Mouse (Mus musculus): ENCODE results near the gene Nsg1.

Nsg1 gene

DNA sequence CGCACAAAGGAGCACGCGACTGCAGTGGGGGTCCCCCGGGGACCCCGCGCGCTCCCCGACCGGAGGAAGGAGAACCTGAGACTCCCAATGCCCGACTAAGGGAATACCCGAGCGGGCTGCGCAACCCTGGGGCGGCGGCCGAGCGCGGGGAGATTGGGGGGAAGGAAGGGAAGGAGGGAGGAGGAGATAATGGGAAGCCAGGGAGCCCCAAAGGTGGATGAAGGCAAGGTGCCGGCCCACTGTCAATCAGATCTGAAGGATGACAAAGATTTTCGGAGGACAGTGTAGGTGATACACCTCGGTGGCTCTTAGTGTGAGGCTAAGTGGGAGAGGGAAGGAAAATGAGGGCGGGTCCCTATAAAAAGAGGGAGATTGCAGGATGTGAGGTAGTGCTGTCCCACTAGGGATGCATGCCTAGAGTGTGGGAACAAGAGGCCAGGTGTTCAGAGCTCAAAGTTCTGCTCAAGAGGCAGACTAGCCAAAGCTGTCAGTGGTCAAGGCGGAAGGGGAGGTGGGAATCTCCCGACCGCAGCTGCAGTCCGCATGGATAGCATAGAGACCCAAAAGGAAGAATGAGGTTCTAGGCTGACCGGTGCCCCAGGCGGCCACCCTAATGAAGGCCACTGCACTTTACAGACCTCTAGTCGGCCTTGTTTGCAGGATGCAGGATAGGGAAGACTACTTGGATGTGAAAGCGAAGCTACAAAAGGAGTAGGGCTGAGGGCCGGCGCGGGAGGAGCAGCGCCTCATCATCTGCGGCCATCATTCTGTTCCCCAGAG is at the start of gene Nsg1:
Nsg1 (minus strand) TSS at position 274 of the 780 bp plus-strand sequence.
- DNase-seq (ENCODE audit: low spot score in 2 of 2), result no peak

DNA sequence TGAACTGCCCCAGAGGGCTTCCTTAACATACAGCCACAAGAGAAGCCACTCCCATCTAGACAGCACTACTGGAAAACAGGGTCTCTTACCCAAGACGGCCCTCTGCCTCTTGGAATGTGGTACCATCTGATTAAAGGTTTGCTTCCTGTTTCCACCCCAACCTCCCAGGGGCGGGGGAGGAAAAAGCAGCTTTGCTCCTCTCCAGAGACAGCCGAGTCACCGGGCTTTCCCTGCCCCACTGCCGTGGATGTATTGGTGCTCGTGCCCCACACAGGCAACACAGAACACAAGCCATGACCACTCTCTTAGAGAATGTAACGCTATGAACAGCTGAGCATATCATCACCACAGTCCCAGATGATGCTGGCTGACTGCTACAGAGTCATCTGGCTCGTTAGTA is 49.3 kb upstream of the Nsg1 start:
- no peak for DNase-seq (ENCODE audit: low spot score in 2 of 2)

DNA sequence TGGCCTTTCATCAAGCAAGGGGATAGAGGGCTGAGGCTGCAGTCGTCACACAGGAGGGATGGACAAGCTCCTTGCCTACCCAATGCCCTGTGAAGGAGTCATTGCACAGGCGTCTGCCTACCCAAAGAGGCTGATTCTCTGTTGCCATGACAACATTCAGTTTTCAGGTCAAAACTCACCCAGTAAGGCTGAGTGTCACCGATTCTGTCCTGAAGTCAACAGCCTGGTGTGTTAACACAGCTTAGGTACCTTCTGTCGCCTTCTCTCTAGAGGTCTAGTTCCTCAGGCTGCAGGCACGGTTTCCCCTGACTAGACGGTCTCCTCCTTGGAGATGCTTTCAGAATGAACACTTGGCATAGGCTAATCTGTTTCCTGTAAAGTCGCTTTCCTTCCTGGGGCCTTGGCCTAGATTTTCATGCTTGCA is 45.6 kb upstream of the Nsg1 start:
- DNase-seq (ENCODE audit: low spot score in 2 of 2), result no peak

DNA sequence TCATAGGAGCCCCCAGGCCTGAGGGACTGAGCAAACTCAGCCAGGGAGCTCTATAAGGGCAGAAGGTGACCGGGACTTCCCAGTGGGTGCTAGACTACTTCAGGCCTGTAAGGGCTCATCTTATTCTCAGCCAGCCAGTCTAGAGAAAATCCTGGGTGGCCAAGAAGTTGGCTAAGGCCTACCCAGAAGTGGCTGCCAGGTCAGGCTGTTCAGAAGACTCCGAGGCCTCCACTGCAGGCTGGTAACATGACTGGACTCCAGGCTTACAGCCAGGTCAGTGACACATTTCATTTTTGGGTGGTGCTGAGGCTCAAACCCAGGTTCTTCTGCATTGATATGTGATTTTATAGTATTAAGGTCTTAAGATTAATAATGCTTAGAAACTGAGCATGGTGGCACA is 40.0 kb upstream of the Nsg1 start:
- DNase-seq (ENCODE audit: low spot score in 2 of 2), result no peak

DNA sequence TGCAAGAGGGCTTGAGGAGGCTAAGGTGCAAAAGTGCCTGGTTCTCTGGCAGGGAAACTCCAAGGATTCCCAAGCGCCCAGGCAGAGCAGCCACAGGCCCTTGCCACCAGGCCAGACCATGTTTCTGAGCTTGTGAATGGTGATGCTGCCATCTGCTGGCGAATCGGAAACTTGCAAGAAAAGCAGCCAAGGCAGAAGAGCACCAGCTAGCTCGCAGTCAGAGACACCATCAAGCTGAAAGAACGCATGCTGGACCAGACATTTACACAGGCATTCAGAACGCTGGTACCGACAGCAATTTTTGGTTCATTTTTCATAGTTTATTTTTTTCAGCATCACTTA is 37.7 kb upstream of the Nsg1 start:
- DNase-seq (ENCODE audit: low spot score in 2 of 2), result peak; percentile 64 to 86

DNA sequence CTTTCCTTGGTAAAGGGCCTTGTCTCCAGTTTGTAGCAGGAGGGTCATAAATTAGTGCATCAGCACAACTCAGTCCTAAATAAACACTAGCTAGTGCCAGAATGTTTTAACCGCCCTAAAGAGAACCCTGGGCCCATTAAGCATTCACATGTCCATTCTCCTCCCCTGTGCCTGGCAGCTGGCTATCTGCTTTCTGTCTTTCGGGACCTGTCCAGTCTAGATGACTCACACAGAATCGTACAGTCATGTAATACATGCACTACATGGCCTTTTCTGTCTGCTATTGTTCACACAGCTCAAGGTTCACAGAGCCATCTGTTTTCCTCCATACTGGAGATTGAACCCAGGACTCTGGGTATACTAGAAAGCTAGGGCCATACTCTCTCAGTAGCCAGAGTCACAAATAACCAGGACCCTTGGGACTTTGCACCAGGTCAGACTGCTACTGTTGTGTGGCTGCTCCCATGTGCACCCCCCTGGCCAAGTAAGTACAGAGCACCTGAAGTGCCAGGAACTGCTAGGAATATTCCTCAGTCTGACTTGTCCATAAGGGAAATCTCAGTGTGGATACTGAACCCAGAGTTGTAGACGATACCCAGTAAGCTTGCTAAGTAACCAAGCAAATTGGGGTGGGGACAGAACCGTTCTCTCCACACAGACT is 37.2 kb upstream of the Nsg1 start:
- DNase-seq (ENCODE audit: low spot score in 2 of 2), result no peak

- DNase-seq (ENCODE audit: low spot score in 2 of 2), result no peak
These were observed 36.2 kb upstream of the Nsg1 start for GRCm38 (mm10) chr5:38195941-38196340.

- no peak for DNase-seq (ENCODE audit: low spot score in 2 of 2)
These were observed 35.2 kb upstream of the Nsg1 start for GRCm38 (mm10) chr5:38194946-38195345.

DNA sequence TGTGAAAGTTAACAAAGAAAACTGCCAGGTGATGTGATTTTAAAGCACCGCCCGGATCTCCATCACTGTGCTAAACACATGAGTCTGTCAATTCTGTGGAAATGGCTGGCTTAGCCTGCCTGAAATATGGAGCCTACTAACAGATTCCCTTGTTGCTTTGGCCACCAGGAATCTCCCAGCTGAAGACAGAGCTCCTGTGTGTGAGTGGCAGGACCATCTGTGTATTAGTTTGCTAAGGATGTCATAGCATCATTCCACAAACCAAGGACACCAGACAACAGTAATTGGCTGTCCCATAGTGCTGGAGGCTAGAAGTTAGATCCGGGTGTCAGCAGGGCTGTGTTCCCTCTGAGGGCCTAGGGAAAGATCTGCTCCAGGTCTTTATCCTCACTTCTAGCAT is 31.2 kb upstream of the Nsg1 start:
- DNase-seq (ENCODE audit: low spot score in 2 of 2), result no peak

DNA sequence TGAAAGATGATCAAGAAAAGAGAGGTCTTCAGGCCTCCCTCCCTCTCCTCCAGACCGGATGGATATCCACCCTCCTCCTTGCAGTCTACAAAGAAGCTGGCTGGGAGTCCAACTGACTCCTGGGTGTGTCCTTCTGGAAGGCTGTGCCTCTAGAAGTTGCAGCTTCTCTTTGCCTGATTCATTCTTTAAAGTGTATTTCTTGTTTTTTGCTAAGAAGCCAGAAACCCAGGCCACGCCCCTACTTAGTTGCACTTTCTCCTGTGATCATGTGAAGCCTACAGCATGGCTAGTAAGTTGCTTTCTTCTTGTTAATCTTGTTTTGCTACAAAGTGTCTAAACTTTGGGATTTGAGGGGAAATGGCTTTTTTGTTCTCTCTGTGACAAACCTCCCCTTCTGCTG is 27.3 kb upstream of the Nsg1 start:
- DNase-seq (ENCODE audit: low spot score in 2 of 2), result no peak

DNA sequence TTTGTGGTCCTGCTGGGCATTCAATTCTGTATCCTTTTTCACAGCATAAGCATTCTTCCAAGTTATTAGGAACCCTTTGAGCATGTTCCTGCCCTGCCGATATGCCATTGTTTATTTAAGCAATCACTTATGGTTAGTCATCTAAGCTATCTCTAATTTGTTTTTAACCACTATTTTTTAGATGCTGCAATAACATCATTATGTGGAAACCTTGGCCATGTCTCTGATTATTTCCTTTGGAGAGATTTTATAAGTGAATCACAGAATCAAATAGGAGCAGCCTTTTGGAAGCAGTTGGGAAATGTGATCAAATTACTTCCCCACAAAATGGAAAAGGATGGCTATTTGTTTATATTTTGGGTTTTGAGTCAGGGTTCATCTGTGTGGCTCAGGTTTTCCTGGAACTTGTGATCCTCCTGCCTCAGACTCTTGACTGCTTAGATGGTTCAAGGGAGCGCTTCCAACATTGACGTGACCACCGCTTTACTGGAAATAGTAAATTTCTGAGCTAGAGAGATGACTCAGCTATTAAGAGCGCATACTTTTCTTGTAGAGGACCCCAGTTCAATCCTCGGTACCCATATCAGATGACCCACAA is 25.1 kb upstream of the Nsg1 start:
- no peak for DNase-seq (ENCODE audit: low spot score in 2 of 2)

- no peak for DNase-seq (ENCODE audit: low spot score in 2 of 2)
These were observed 14.7 kb upstream of the Nsg1 start for GRCm38 (mm10) chr5:38174256-38174912.

- no peak for DNase-seq (ENCODE audit: low spot score in 2 of 2)
These were observed 14.1 kb upstream of the Nsg1 start for GRCm38 (mm10) chr5:38173766-38174165.

DNA sequence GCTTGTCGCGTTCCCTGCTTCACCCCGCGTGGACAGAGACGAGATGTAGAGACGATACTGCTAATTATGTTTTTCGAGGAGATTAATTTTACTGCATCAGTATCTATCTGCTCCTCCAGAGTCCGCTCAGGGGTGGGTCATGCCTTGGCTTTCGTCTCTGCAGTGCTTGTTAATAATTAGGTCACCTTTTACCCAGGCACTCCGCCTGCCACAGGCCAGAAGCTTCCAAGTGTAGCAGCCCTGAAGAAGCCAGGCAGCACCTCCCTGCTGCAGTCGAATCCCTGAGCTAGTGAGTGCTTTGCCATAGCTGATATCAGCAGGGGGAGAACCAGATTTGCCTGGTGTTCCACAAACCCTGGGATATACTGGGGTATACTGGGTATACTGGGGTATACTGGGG is 8.8 kb upstream of the Nsg1 start:
- DNase-seq (ENCODE audit: low spot score in 2 of 2), result no peak

DNA sequence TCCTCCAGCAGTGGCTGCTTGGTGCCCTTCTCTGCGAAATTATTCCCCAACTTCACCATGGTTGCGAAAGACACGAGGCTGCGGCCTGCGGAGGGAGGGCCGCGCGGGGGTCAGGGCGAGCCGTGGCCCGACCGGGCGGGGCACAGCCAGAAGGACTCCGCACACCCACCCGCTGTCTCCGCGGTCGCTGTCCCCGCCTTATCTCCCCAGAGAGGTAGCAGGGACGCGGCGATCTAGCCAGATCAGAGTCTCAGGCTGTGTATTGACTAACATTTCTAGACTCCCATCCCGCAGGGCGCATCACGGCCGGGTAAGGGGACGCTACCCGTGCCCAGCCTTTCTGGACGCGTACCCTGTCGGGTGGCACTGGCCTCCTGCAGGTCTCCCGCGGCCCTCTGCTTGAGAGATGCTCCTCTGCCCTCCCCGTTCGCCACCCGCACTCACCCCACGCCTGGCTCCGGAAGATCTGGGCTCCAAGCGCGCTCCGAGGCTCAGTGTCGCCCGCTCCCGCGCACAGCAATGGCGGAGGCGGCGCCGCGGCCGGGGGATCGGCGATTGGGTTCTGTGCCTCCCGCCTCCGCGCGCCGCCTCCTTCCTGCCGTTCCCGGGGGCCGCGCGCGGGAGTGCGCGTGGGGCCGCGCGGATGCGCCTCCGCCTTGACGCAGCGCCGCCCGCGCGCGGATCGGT is 617 bp downstream of the Nsg1 start:
- DNase-seq (ENCODE audit: low spot score in 2 of 2), result peak; percentile 64 to 81

DNA sequence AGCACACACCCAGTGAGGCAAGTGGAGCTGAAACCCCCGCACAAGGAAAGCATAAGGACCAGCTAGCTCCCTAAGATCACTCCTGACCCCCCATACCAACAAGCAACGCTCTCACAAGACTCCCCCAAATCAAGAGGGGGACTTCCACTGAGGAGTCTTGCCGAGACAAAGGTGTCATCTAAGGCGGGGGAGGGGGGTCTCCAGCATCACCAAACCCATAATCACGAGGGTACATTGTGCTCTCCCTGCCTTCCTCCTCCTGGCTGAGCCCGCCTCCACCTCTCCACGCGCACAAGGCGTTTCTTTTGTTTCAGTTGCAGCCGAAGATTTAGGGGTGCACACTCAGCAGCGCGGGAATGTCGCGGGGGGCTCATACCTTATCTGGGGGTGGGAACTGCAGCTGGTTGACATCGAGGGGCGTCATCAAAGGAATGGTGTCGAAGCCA is 1.2 kb downstream of the Nsg1 start:
- DNase-seq (ENCODE audit: low spot score in 2 of 2), result peak; percentile 58 to 71

DNA sequence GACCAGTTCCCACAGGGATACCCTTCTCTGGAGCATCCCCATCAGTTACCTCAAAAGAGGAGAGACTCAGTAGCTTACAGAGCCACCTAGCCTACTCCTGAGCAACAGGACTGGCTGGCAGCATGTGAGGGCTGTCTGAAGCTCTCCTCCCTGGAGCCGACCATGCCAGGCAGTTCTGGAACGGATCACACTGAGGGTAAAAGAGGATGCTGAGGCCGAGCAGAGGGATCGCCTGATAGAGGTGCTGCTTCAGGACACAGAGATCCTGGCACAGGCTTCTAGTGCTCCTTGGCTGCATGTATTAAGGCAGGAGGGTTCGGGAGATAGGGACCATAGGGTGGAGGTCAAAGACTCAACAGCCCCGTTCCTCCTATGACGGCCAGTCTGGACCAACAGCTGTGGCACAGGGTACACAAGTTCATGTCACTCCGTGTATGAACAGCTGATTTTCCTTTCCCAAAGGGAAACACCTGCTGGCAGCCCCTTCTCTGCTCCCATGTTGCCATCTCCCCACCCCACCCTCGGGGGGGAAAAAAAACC is 2.2 kb downstream of the Nsg1 start:
- DNase-seq (ENCODE audit: low spot score in 2 of 2), result no peak

DNA sequence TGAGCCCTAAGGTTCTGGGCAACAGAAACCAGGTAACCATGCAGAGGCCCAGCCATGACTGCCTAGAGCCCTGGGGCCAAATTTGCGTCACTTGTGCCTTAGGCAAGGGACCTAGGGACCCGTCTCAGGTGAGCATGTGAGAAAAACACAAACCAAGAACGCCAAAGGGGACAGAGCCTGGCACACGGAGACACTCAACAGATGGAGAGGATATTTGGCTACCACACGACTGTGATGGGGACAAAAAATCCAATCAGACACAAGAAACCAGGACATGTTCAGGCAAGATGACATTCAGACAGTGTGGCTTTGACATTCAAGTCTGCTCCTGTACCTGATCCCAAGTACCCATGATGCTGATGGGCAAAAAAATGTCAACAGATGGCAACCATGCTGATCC is 6.1 kb downstream of the Nsg1 start:
- DNase-seq (ENCODE audit: low spot score in 2 of 2), result no peak

DNA sequence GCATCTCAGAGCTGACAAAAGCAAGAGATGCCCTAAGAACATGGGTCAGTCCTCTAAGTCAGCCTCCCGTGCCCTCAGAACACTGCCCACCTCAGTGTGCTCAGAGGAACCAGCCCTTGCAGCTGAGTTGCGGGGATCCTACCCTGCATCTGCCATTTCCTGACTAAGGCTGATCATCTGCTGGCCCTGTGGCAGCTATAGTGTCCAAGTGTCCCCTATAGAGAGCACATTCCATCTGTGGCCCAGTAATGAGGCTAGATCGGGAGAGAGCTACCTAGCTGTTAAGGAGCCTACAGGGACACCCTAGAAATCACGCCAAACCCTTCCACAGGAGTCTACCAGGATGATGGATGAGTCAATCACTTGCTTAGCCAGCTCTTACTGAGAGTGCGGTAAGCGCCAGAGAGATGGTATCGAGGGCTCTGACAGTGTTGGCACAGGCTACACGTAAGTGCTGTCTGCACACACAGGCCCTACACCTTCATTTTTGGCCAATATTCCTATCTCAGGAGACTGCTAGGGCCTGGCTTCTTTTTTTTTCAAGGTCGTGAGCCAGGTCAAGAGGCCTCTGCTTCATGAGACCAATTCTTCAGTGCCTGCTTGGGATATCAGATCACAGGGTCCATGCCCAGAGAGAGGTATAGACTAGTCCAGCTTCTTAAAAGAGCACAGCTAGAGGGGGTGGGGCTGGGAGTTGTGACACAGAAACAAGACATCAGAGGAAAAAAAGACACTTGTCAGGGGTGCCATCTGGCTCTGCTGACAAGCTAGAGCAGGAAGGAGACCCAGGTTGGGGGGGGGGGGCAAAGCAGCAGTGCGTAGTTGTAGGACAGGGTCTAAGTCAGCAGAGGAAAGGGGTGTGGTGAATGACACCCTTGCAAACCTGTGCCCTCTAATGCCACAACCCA is 7.3 kb downstream of the Nsg1 start:
- DNase-seq (ENCODE audit: low spot score in 2 of 2), result no peak

DNA sequence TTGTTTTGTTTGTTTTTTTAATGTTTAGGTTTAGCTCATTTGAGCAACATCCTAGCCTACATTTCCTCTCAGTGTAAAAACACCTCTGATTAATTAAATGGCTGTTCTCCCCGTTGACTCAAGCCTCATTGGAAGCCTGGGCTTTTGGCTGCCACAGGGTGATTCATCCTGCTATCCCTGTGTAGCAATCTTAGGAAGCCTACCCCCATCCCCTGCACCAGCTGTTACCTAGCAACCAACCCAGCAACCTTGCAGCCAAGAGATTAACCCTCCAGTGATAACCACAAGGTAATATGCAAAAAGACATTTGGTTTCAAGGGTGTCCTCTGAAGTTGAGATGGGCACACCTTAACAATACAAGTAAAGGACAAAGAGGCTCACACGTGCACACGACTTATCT is 8.4 kb downstream of the Nsg1 start:
- peak in 1 of 2 experiments; percentile 60 for DNase-seq (ENCODE audit: low spot score in 2 of 2)

- DNase-seq (ENCODE audit: low spot score in 2 of 2), result no peak
These were observed 13.2 kb downstream of the Nsg1 start for GRCm38 (mm10) chr5:38146524-38146923.

Measured in frontal cortex, postnatal 10 days (tissue).